Mouse (Mus musculus) testis, adult 2 months (tissue): Measurements from ENCODE around the gene Ero1lb.
"Not testable (repeated sequence)": the region's sequence is repeated elsewhere in the genome, so short reads cannot be mapped to it uniquely, and the experiment has no call there.

ENCODE experiments used
- CTCF ChIP-seq: fragments of 200-500 bp; IDR thresholded peaks from 2 replicates; pipeline ENCODE4 v1.5.1; 2012; ENCODE audit warnings: low read depth, mild to moderate bottlenecking, inconsistent platforms, low read length, moderate library complexity; ENCODE audit not compliant: control insufficient read depth, insufficient read depth, insufficient replicate concordance
- POLR2A ChIP-seq: fragments of 200-500 bp; IDR thresholded peaks from 2 replicates; pipeline ENCODE4 v1.6.1; 2012; ENCODE audit warnings: low read depth, mild to moderate bottlenecking, inconsistent platforms, low read length, moderate library complexity; ENCODE audit not compliant: control insufficient read depth

- TF ChIP-seq POLR2A, CTCF: not testable (repeated sequence)
These were observed 85.2 kb downstream of the Ero1lb start for GRCm38 (mm10) chr13:12650877-12651176.
